Mouse (Mus musculus) gastrocnemius, adult 2 months (tissue): ENCODE data around the gene Elf5. TPM values are rescaled to one million over a fixed set of nuclear protein-coding genes. Genes with fewer than 3 reads are reported as not detected.

Experiments used
- DNase-seq: peaks from one replicate; pipeline ENCODE4 v3.0.0; 2022
- H3K27ac ChIP-seq: fragments of 200-600 bp; 2 replicates; pipeline ENCODE4 v1.8.1; 2022; ENCODE audit warnings: mild to moderate bottlenecking
- H3K4me3 ChIP-seq: fragments of 200-600 bp; 2 replicates; pipeline ENCODE4 v1.8.1; 2022; ENCODE audit warnings: mild to moderate bottlenecking, moderate library complexity
- CTCF ChIP-seq: fragments of 200-600 bp; IDR thresholded peaks from 2 replicates; pipeline ENCODE4 v1.8.1; 2022; ENCODE audit warnings: antibody characterized with exemption, mild to moderate bottlenecking, moderate library complexity
- intact Hi-C: fragments of 180-260 bp; cut with DNase I; formaldehyde crosslinking; loops from one replicate; pipeline ENCODE4 v1.15.1; 2025
- long read RNA-seq, 2 experiments: library from polyadenylated mRNA; stranded (forward); transcript quantifications; one replicate each; pipeline ENCODE4 v2.0.0; 2021
- total RNA-seq, 2 experiments: library from RNA; stranded (reverse); gene quantifications; 2 replicates each; pipeline ENCODE4 v1.2.3; 2021

Elf5 gene
- total RNA-seq: not detected
- long read RNA-seq, experiment 1: 0 reads
- long read RNA-seq, experiment 2: 0 reads

DNA sequence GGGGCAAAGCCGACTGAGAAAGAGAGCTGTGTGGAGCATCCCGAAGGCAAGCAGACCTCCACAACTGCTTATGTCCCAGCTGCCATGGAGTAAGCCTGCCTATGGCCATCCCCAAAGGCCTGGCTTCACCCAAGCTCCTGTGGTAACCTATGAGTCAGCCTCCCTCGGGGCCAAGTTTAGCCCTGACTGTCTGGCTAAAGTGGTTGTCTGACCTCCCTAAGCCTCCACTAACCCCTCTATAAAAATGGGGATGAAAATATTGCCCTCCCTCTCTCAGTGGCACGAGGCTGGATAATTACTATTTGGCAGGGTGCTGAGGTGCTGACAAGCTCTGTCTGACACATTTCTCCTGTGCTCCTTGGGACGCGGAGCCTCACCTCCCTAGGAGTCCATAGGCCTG lies at the start of gene Elf5:
Gene Elf5 (plus strand): TSS at position 341 of the 400 bp plus-strand sequence.
- no peak for DNase-seq
- Histone ChIP-seq H3K4me3 (no peak within 1 kb of the TSS), H3K27ac (no peak within 1 kb of the TSS)
- no peak for TF ChIP-seq CTCF
- intact Hi-C loops: no loop called here

GRCm38 (mm10) chr2:103372541-103372940 lies 38.9 kb upstream of the Elf5 start:
- TF ChIP-seq CTCF: no peak
- Histone ChIP-seq H3K27ac (no peak overlapping the region), H3K4me3 (no peak overlapping the region)
- DNase-seq: no peak
- intact Hi-C loops: no loop called here

- no peak overlapping the region for H3K27ac ChIP-seq
- no peak for DNase-seq
- no peak for TF ChIP-seq CTCF
- no peak overlapping the region for H3K4me3 ChIP-seq
- intact Hi-C loops: no loop called here
Observed at GRCm38 (mm10) chr2:103379502-103380160, 31.9 kb upstream of the Elf5 start.

GRCm38 (mm10) chr2:103382174-103382573 lies 29.3 kb upstream of the Elf5 start:
- no peak overlapping the region for H3K27ac ChIP-seq
- intact Hi-C loops: no loop called here
- TF ChIP-seq CTCF: no peak

DNA sequence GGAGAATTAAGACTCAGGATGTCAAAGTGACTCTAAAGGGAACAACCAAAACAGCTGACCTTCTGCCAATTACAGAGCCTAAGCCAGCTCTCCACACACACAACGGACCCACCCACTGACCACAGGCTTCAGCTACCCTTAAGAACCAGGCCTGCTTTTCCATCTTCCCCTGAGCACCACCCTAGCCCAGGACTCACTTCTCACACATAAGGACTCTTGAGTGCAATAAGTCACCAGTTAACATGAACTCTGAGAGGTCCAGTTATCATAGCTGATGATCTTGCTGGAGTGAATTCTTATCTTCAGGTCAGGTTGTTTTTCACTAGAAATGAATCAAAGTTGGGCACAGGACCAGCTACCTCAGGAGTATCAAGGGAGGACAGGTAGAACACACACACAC lies 23.6 kb upstream of the Elf5 start:
- intact Hi-C loops: no loop called here
- Histone ChIP-seq H3K27ac (no peak overlapping the region), H3K4me3 (no peak overlapping the region)
- no peak for TF ChIP-seq CTCF
- no peak for DNase-seq

More at GRCm38 (mm10) chr2:103382174-103382573, 29.3 kb upstream of the Elf5 start:
- DNase-seq: no peak
- no peak overlapping the region for H3K4me3 ChIP-seq

DNA sequence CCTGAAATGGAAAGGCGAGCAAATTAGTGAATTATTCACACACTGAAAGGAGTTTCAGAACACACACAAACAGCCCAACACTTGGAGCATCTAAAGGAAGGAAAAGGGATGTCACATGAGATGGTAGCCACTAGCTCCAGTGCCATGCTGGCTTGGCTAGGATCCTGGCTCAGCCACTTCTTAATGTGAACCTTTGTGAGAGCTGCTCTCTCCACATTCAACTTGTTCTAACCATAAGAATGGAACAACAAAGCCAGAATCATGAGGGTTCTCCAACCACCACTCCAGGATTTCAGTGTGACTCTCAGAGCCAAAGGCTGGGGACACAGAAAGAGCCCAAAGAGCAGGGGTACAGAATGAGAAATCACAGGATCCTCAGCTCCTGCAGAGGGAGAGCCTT lies 23.2 kb upstream of the Elf5 start:
- DNase-seq: no peak
- Histone ChIP-seq H3K27ac (no peak overlapping the region), H3K4me3 (no peak overlapping the region)
- no peak for TF ChIP-seq CTCF
- intact Hi-C loops: no loop called here

DNA sequence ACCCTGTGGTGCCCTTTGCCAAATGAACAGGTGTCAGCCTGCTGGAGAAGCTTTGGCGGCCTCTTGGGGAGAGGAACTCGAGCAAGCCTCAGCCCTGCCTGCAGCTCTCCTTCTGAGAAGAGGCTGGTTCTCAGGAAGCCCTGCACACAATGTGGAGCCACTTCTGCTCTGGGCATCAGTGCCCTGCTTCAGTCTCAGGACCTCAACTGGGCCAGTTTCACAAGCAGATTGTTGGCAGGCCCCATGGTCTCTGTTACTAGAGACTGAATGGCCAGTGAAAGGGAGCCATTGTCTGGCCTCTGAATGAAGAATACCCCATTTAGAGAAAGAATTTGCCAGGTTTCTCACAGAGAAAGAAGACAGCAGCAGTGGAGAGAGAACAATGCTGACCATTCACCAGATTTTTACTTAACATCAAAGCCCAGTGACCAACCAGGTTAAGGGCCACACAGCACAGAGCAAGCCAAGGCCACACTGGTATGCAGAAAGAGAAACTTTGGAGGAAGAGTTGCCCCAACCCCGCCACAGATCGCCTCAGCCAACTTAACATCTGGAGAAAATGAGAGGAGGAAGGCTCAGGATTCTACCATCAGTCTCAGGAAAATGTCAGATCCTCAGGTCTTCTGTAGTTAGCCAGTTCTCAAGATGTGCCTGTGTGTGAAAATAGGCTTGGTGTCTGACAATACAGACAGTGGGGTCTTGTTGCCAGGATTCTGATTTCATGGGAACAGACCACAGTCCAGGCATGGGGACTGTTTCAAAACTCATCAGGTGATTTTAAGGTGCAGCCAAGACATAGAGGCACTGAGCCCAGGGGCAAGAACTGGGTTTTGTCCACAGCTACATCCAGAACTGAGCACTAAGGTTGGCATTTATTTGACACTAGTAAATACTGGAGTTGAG lies 21.2 kb upstream of the Elf5 start:
- no peak for TF ChIP-seq CTCF

DNA sequence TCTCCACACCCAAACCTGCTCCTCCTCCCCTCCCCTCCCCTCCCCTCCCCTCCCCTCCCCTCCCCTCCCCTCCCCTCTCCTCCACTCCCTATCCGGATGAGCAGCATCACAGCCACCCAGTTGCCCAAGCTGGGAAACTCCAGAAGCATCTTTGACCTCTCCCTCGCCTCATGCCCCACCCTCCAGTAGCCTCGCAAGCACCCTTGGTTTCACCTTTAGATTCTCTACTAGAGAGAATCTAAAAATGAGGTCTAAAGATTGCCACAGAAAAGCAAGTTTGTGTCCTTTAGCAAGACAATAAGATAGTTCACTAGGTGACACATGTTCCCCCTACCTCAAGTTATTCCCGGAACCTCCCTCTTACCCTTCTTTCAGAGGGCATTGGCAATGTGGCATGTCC lies 19.9 kb upstream of the Elf5 start:
- Histone ChIP-seq H3K27ac (no peak overlapping the region), H3K4me3 (no peak overlapping the region)
- no peak for TF ChIP-seq CTCF
- DNase-seq: no peak
- intact Hi-C loops: no loop called here

More for the DNA sequence above, 21.2 kb upstream of the Elf5 start:
- no peak overlapping the region for H3K4me3 ChIP-seq
- DNase-seq: peak; percentile 50
- H3K27ac ChIP-seq: 0 out of 2 replicates have a peak overlapping the region, but pooled peaks have one; percentile 13
- intact Hi-C loops: no loop called here

DNA sequence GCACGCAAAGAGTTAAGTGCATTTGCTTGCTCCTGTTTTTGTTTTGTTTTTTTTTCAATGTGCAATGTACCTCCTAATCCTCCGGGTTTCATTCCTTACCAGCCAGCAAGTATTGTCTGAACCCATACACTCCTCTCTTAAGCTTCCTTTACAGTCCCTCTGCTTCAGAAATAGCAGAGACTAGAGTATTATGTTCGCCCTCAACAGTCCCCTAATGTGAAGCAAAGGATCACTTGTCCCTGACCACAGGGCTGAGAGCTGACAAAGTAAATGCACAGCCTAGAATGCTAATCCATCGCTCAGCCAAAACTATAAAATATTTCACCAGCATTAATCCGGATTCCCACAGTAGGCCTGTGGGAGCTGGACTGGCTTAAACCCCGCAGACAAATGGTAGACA lies 13.4 kb upstream of the Elf5 start:
- H3K27ac ChIP-seq: no peak overlapping the region
- no peak for DNase-seq
- no peak overlapping the region for H3K4me3 ChIP-seq
- intact Hi-C loops: no loop called here
- no peak for TF ChIP-seq CTCF

DNA sequence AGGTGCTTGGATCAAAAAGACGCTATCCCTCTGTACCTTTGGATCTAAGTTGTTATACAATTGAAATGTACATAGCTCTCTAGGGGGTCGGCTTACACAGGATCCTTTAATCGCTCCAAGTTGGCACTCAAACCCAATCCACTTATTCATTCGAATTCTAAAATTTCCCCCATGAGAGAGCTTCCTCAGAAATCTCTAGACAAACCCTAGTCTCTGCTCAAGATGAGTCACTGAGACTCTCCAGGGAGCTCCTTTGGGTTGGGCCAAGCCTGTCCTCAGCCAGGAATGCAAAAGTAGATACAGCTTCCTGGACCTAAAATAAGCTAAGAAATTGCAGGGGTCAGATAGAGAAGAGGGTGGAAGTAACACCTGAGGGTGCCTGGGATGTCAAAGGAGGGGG lies 10.8 kb upstream of the Elf5 start:
- no peak for TF ChIP-seq CTCF
- H3K27ac ChIP-seq: no peak overlapping the region
- intact Hi-C loops: no loop called here
- H3K4me3 ChIP-seq: no peak overlapping the region
- no peak for DNase-seq

- TF ChIP-seq CTCF: no peak
- DNase-seq: no peak
- no peak overlapping the region for H3K27ac ChIP-seq
- no peak overlapping the region for H3K4me3 ChIP-seq
- intact Hi-C loops: no loop called here
Observed at GRCm38 (mm10) chr2:103406239-103406638, 5.2 kb upstream of the Elf5 start.

- no peak for DNase-seq
- TF ChIP-seq CTCF: no peak
- intact Hi-C loops: no loop called here
- Histone ChIP-seq H3K4me3 (no peak overlapping the region), H3K27ac (no peak overlapping the region)
Observed at GRCm38 (mm10) chr2:103411816-103412215, 328 bp downstream of the Elf5 start.

DNA sequence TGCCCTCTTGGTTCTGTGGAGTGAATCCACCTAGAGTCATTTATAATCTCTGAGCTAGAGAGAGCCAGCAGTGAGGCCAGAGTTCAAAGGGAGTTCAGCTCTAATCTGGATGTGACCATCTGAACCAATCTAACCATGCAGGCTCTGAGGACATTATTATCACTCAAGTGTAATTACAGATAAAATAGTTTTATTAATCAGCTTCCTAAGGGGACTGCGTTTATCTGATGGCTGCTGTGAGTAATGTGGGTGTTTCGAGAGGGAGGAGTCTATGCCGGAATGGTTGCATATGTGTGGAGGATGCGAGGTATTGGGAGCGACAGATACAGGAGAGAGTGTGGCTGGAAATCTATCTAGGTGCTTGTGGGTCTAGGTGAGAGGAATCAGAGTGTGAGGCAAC lies 1.9 kb downstream of the Elf5 start:
- no peak for DNase-seq
- intact Hi-C loops: no loop called here
- no peak overlapping the region for H3K4me3 ChIP-seq
- TF ChIP-seq CTCF: no peak
- H3K27ac ChIP-seq: no peak overlapping the region

- Histone ChIP-seq H3K27ac (no peak overlapping the region), H3K4me3 (no peak overlapping the region)
- DNase-seq: no peak
- intact Hi-C loops: no loop called here
- TF ChIP-seq CTCF: no peak
Observed at GRCm38 (mm10) chr2:103415774-103416173, 4.3 kb downstream of the Elf5 start.
